Mouse (Mus musculus): Measurements from ENCODE around the gene Fdxacb1.

DNA sequence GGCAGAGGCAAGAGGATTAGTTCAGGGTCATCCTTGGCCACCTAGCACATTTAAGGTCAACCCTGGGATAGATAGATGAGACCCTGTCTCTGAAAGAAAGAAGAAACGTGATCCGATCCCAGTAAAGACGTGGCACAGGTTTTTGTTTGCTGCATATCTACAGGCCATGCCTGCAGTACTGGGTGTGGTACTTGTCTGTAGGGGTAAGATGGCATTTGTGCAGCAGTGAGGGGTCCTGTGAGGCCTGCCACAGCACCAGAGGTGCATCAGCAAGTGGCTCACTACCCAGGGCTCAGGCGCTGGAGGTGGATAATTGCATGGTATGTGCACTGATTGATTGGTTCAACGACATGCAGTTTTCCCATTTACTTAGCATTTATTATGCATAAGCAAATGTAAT is 45.8 kb downstream of the Fdxacb1 start:
- TF ChIP-seq CTCF (IDR thresholded peaks at IDR 0.05) (no peak), EP300 (IDR thresholded peaks at IDR 0.05) (no peak)
